Mouse (Mus musculus) stomach, embryonic 16.5 days (tissue): Measurements from ENCODE around the gene Ctla4. TPM values are rescaled to one million over a fixed set of nuclear protein-coding genes. Genes with fewer than 3 reads are reported as not detected.

Experiments
- ATAC-seq: fragments of 200-750 bp; cut with Nextera tagmentation; 2 replicates; pipeline ENCODE4 v1.8.0; 2017; ENCODE audit warnings: moderate number of reproducible peaks, moderate TSS enrichment; ENCODE audit not compliant: insufficient read depth, low FRiP score
- H3K27ac ChIP-seq: fragments of 300-500 bp; sonication (generic); 2 replicates; pipeline ENCODE4 v1.5.1; 2014; ENCODE audit warnings: low read length
- H3K27me3 ChIP-seq: fragments of 300-500 bp; sonication (generic); 2 replicates; pipeline ENCODE4 v1.6.1; 2014; ENCODE audit warnings: low read length, control low read depth, mixed read lengths; ENCODE audit not compliant: control insufficient read depth, insufficient read depth
- H3K36me3 ChIP-seq: fragments of 300-500 bp; sonication (generic); 2 replicates; pipeline ENCODE4 v1.6.1; 2014; ENCODE audit warnings: low read length; ENCODE audit not compliant: control insufficient read depth, insufficient read depth
- H3K4me1 ChIP-seq: fragments of 300-500 bp; sonication (generic); 2 replicates; pipeline ENCODE4 v1.6.1; 2014; ENCODE audit warnings: low read length, control low read depth, mixed read lengths; ENCODE audit not compliant: control insufficient read depth, insufficient read depth
- H3K4me2 ChIP-seq: fragments of 300-500 bp; sonication (generic); 2 replicates; pipeline ENCODE4 v1.6.1; 2014; ENCODE audit warnings: low read depth, low read length, mixed read lengths
- H3K4me3 ChIP-seq: fragments of 300-500 bp; sonication (generic); replicated peaks from 2 replicates; pipeline ENCODE4 v1.5.1; 2014; ENCODE audit warnings: mild to moderate bottlenecking, low read length
- H3K9ac ChIP-seq: fragments of 300-500 bp; sonication (generic); 2 replicates; pipeline ENCODE4 v1.6.1; 2014; ENCODE audit warnings: low read length
- H3K9me3 ChIP-seq: fragments of 300-500 bp; sonication (generic); replicated peaks from 2 replicates; pipeline ENCODE4 v1.6.1; 2016; ENCODE audit warnings: low read length, control low read depth; ENCODE audit not compliant: control insufficient read depth
- WGBS: fragments of 180-500 bp; shearing (Covaris S2); extraction: QIAGEN DNeasy Blood & Tissue Kit; methylation state at CpG from one replicate; pipeline ENCODE4 v1.1.7; 2014; 5-methylcytosine and 5-hydroxymethylcytosine counted together
- polyA plus RNA-seq: library from polyadenylated mRNA; unstranded; fragments of >200 nt; fragmentation: Nextera tagmentation; extraction: Ambion mirVana; gene quantifications from 2 replicates; pipeline ENCODE4 v1.2.1, GENCODE M21; 2015

Gene Ctla4
- polyA plus RNA-seq, 1 experiment from 2014 or later: not detected

DNA sequence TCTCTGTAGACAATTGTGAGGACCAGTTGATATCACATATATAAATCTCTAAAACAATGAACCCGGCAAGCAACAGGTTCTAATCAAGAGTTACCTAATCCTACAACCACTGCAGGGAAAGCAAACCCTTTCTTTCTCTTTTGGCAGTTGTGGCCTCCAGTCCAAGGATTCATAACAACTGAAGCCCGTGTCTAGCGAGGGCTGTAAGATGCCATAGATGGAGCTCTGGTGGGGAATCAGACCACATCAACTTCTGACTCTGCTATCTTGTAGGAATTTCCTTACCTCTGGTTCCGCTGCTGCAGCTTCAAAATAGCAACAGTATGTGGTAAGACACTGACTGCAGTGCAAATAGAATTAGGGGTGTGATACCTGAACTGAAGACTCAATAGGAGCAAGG is 72.4 kb downstream of the Ctla4 start:
- WGBS: 72% methylated on average over 4 of the region's 4 CpGs
- Histone ChIP-seq H3K27me3 (no peaks in the 10 kb centered on the region), H3K36me3 (no peaks in the 10 kb centered on the region), H3K27ac (no peak overlapping the region), H3K9ac (no peak overlapping the region), H3K9me3 (no peaks in the 10 kb centered on the region), H3K4me2 (no peak overlapping the region), H3K4me3 (no peak overlapping the region), H3K4me1 (no peaks in the 10 kb centered on the region)
- ATAC-seq: no peak

- whole genome bisulfite sequencing: 63% methylated on average over 11 of the region's 11 CpGs
- Histone ChIP-seq H3K9ac (no peak overlapping the region), H3K27ac (no peak overlapping the region), H3K36me3 (no peaks in the 10 kb centered on the region), H3K4me2 (no peak overlapping the region), H3K4me1 (no peaks in the 10 kb centered on the region), H3K27me3 (no peaks in the 10 kb centered on the region), H3K4me3 (no peak overlapping the region), H3K9me3 (no peaks in the 10 kb centered on the region)
- ATAC-seq: no peak
Measured at GRCm38 (mm10) chr1:60960451-60960850, 73.7 kb downstream of the Ctla4 start.

- Histone ChIP-seq H3K27ac (no peak overlapping the region), H3K9me3 (no peaks in the 10 kb centered on the region), H3K4me1 (no peaks in the 10 kb centered on the region), H3K9ac (no peak overlapping the region), H3K36me3 (no peaks in the 10 kb centered on the region), H3K4me3 (no peak overlapping the region), H3K4me2 (no peak overlapping the region), H3K27me3 (no peaks in the 10 kb centered on the region)
- ATAC-seq: no peak
- 21% methylated on average over 4 of the region's 4 CpGs for WGBS
Measured at GRCm38 (mm10) chr1:60961080-60961479, 74.3 kb downstream of the Ctla4 start.

DNA sequence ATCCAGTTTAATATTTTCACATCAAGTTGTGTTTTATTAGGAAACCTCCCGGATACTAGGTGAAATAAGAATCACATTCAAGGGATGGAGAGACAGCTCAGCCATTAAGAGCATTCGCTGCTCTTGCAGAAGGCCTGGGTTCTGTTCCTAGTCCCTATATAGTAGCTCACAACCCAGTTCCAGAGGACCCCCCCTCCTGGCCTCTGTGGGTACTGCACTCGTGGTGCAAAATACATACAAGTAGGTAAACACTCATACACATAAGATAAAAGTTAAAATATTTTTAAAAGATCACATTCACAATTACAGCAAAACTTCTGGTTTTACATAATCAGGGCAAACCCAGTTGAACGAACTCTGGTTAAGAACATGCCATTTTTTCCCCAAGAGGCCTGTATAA is 75.3 kb downstream of the Ctla4 start:
- Histone ChIP-seq H3K9me3 (no peaks in the 10 kb centered on the region), H3K27ac (no peak overlapping the region), H3K4me1 (no peaks in the 10 kb centered on the region), H3K4me2 (no peak overlapping the region), H3K4me3 (no peak overlapping the region), H3K27me3 (no peaks in the 10 kb centered on the region), H3K9ac (no peak overlapping the region), H3K36me3 (no peaks in the 10 kb centered on the region)
- no peak for ATAC-seq
- WGBS: 87% methylated on average over 4 of the region's 4 CpGs

Other genes with a start within 250 kb of the Ctla4 start
- 0.25 and 0.31 TPM in 2 replicates for gene Cd28, start 170.2 kb upstream of the Ctla4 start, polyA plus RNA-seq
- 0.22 and 0.34 TPM in 2 replicates for gene Icos, start 90.9 kb downstream of the Ctla4 start, polyA plus RNA-seq